Mouse (Mus musculus): ENCODE data around the gene Olfr1124. TPM values are rescaled to one million over a fixed set of nuclear protein-coding genes. Genes with fewer than 3 reads are reported as not detected.
"Not testable (repeated sequence)": the region's sequence is repeated elsewhere in the genome, so short reads cannot be mapped to it uniquely, and the experiment has no call there.

Gene Olfr1124
- not detected in 2 replicates for polyA plus RNA-seq (2011; ENCODE audit: insufficient read length, low read depth, missing spikeins)

DNA sequence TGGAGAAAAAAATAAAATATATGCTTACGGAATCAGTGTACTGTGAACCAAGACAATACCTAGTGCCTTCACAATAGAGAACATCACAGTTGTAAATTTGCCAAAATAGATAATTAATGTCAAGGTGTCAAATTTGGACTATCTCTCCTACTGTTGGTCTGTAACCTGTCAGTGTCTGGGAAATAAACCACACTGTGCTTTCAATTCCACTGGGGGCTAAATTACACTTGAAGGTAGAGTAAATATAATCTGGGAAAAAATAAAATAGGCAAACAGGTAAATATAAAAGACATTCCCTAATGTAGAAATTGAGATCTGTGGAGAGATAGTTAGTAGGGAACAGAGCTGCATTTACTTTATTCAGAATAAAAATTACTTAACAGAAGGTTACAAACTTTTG is at the start of gene Olfr1124:
TSS of gene Olfr1124 (plus strand) at position 301 of the 400 bp plus-strand sequence.
- TF ChIP-seq POLR2A (IDR thresholded peaks at IDR 0.05; ENCODE audit: low read depth, low read length) (no peak), CTCF (IDR thresholded peaks at IDR 0.05; ENCODE audit: borderline replicate concordance, insufficient read depth, low read length) (no peak)
- no peak within 1 kb of the TSS for H3K27ac ChIP-seq (ENCODE audit: insufficient read depth, low read length)

DNA sequence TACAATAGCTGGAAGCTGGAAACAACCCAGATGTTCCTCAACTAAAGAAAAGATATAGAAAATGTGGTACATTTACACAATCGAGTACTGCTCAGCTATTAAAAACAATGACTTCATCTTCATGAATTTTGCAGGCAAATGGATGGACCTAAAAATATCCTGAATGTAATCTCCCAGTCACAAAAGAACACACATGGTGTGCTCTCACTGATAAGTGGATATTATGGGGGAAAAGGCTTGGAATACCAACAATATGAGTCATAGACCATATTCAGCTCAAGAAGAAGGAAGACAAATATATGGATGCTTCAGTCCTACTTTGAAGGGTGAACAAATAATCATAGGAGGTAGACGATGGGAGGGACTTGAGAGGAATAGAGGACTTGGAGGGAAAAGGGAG is 46.1 kb upstream of the Olfr1124 start:
- H3K27ac ChIP-seq (ENCODE audit: insufficient read depth, low read length): no peak overlapping the region
- no peak for TF ChIP-seq POLR2A (IDR thresholded peaks at IDR 0.05; ENCODE audit: low read depth, low read length)
- no peak for TF ChIP-seq CTCF (IDR thresholded peaks at IDR 0.05; ENCODE audit: borderline replicate concordance, insufficient read depth, low read length)
- no peak overlapping the region for H3K4me3 ChIP-seq (ENCODE audit: insufficient read depth, low read length)
- no peaks in the 10 kb centered on the region for H3K4me1 ChIP-seq (ENCODE audit: control insufficient read depth, insufficient read depth, low read length)

More for the DNA sequence above, at the start of gene Olfr1124:
- Histone ChIP-seq H3K4me1 (ENCODE audit: control insufficient read depth, insufficient read depth, low read length) (no peaks in the 10 kb centered on the region), H3K4me3 (ENCODE audit: insufficient read depth, low read length) (no peak within 1 kb of the TSS)

DNA sequence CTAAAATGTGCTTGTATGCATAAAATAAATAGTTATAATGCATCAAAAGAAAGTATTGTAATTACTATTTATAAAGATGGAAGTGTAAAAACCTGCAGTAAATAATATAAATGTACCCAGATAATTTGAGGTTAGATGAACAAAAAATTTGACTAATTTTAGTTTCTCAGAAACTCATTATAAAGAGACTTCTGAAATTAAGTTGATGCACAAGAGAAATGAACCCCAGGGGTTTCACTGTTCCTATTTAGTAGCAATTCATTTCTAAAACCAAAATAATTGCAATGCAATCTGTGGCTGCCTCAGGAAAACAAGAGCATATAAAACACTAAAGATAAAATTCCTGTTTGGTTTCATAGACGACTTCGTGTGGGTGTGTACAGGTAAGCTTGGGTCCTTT is 44.5 kb upstream of the Olfr1124 start, which contains the start of gene Olfr1122:
TSS of gene Olfr1122 (plus strand) at position 301 of the 400 bp plus-strand sequence.
- Histone ChIP-seq H3K4me1 (ENCODE audit: control insufficient read depth, insufficient read depth, low read length) (no peaks in the 10 kb centered on the region), H3K27ac (ENCODE audit: insufficient read depth, low read length) (no peak within 1 kb of the TSS), H3K4me3 (ENCODE audit: insufficient read depth, low read length) (no peak within 1 kb of the TSS)
- TF ChIP-seq CTCF (IDR thresholded peaks at IDR 0.05; ENCODE audit: borderline replicate concordance, insufficient read depth, low read length): no peak
- no peak for TF ChIP-seq POLR2A (IDR thresholded peaks at IDR 0.05; ENCODE audit: low read depth, low read length)

DNA sequence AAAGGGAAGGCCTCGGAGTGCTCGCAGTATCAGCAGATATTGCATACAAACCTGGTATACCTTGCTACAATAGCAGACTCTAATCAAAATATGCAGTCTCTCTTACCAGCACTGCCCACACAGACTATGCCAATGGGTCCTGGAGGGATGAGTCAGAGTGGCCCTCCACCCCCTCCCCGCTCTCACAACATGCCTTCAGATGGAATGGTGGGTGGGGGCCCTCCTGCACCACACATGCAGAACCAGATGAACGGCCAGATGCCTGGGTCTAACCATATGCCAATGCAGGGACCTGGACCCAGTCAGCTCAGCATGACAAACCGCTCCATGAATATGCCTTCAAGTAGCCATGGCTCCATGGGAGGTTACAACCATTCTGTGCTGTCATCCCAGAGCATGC is 36.5 kb upstream of the Olfr1124 start:
- H3K4me3 ChIP-seq (ENCODE audit: insufficient read depth, low read length); H3K4me1 ChIP-seq (ENCODE audit: control insufficient read depth, insufficient read depth, low read length); H3K27ac ChIP-seq (ENCODE audit: insufficient read depth, low read length): not testable (repeated sequence)

DNA sequence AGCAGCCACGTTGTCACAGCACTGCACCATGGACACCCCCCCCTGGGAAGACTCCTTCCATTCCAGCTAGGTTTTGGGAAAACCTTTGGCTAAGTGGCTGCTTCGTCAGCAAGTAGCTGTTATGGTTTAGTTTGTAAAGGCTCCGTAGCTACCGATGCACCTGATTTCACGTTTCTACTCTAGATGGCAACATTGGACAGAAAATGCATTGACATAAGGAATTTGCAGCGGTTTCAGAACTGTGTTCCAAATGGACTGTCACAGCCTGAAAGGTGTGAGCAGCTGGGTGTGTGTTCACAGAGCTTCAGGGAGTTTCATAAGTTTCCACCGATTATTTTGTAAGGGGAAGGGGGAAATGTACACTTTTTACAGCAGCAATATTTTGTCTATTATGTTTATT is 35.4 kb upstream of the Olfr1124 start:
- not testable (repeated sequence) for H3K4me1 ChIP-seq (ENCODE audit: control insufficient read depth, insufficient read depth, low read length); H3K4me3 ChIP-seq (ENCODE audit: insufficient read depth, low read length)

DNA sequence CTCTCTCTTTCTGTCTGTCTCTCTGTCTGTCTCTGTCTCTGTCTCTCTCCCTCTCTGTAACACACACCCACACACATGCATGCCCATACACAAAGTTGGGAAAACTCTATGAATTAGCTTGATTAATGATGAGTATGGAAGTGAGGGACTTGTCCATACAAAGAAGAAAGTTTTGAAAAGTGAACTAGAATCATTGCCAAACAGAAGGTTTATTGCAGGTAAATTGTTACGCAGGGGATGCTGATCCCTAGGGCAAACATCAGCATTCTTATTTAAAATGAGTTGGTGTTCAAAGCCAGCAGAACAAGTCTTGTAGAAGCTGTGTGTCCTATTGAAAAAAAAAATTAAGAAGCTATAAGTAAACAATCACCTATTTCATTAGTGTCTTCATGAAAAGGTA is 13.7 kb upstream of the Olfr1124 start, which contains the start of gene Olfr1123:
TSS of gene Olfr1123 (plus strand) at position 301 of the 400 bp plus-strand sequence.
- H3K27ac ChIP-seq (ENCODE audit: insufficient read depth, low read length): no peak within 1 kb of the TSS
- no peaks in the 10 kb centered on the region for H3K4me1 ChIP-seq (ENCODE audit: control insufficient read depth, insufficient read depth, low read length)
- no peak for TF ChIP-seq POLR2A (IDR thresholded peaks at IDR 0.05; ENCODE audit: low read depth, low read length)
- TF ChIP-seq CTCF (IDR thresholded peaks at IDR 0.05; ENCODE audit: borderline replicate concordance, insufficient read depth, low read length): no peak
- H3K4me3 ChIP-seq (ENCODE audit: insufficient read depth, low read length): no peak within 1 kb of the TSS

More for the DNA sequence above, 35.4 kb upstream of the Olfr1124 start:
- H3K27ac ChIP-seq (ENCODE audit: insufficient read depth, low read length): not testable (repeated sequence)

DNA sequence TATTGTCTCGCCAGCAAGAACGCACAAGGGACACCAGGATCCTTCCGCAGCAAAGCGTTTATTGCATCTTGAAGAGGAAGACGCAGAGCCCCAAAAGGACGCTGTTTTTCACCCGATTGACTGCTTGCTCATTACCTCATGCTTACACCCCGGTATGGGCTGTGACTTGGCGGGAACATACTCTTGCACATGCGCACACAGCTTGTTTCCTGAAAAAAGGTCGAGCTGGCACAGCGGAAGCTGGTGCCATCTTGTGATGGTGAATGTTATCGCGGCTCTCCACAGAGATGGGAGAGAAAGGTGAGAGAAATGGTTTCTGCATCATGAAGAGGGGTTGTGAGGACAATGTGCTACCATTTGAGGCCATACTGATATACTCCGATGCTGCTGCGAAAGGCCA is 7.7 kb downstream of the Olfr1124 start:
- Histone ChIP-seq H3K27ac (ENCODE audit: insufficient read depth, low read length) (no peak overlapping the region), H3K4me3 (ENCODE audit: insufficient read depth, low read length) (no peak overlapping the region), H3K4me1 (ENCODE audit: control insufficient read depth, insufficient read depth, low read length) (no peaks in the 10 kb centered on the region)
- TF ChIP-seq CTCF (IDR thresholded peaks at IDR 0.05; ENCODE audit: borderline replicate concordance, insufficient read depth, low read length): no peak
- TF ChIP-seq POLR2A (IDR thresholded peaks at IDR 0.05; ENCODE audit: low read depth, low read length): no peak

DNA sequence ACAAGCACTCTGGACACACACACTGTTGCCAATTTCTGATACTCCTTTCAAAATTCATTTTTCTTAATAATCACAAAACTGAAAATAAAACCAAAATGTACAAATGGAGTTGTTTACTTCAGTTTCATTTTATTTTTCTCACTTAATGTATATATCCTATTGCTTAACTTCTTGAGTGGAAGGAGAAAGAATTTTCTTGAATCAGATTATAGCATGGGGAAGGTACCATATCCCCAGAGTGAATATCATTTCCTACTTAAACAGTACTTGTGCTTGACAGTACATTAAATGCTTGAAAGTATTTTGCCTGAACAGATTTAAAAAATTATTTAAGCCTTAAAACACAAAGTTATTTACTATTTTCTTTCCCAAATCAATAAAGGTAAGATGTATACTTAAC is 23.6 kb downstream of the Olfr1124 start, which contains the start of gene Olfr1126:
TSS of gene Olfr1126 (plus strand) at position 301 of the 400 bp plus-strand sequence.
- TF ChIP-seq POLR2A (IDR thresholded peaks at IDR 0.05; ENCODE audit: low read depth, low read length) (no peak), CTCF (IDR thresholded peaks at IDR 0.05; ENCODE audit: borderline replicate concordance, insufficient read depth, low read length) (no peak)
- no peak within 1 kb of the TSS for H3K27ac ChIP-seq (ENCODE audit: insufficient read depth, low read length)
- no peaks in the 10 kb centered on the region for H3K4me1 ChIP-seq (ENCODE audit: control insufficient read depth, insufficient read depth, low read length)
- H3K4me3 ChIP-seq (ENCODE audit: insufficient read depth, low read length): no peak within 1 kb of the TSS

DNA sequence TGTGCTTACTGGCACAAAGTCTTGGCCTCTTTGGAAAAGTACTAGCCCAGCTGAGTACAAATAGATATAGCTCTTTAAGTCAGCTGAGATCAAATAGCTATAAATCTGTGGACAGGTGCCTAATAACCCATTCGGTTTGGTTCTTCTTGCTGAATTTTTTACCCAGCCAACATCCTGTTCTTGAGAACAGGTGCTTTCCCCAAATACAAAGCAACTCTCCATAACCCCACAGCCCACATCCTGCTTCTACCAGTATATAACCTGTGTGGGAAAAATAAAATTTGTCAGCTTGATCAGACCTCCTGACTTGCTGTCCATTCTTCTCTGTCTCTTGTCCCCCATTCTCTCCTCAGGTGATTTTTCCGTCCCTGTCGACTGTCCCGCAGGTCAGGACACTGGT is 31.7 kb downstream of the Olfr1124 start:
- Histone ChIP-seq H3K4me1 (ENCODE audit: control insufficient read depth, insufficient read depth, low read length) (no peaks in the 10 kb centered on the region), H3K4me3 (ENCODE audit: insufficient read depth, low read length) (no peak overlapping the region), H3K27ac (ENCODE audit: insufficient read depth, low read length) (no peak overlapping the region)
- TF ChIP-seq CTCF (IDR thresholded peaks at IDR 0.05; ENCODE audit: borderline replicate concordance, insufficient read depth, low read length) (no peak), POLR2A (IDR thresholded peaks at IDR 0.05; ENCODE audit: low read depth, low read length) (no peak)

DNA sequence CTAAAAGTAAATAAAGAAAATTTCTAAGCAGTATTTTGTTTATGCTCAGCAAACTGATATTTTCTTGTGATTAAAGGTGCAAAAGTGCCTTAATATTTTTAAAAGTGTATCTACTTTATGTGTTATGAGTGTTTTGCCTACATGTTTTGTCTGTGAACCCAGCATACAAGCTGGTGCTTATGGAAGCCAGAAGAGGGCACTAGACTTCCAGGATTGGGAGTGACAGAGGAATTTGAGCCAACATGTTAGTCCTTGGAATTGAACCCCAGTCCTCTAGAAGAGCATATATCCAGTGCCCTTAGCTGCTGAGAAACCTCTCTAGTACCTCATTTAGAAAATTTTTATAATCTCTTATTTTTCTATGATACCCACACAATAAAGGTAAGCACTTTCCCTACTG is 50.1 kb downstream of the Olfr1124 start:
- no peak for TF ChIP-seq CTCF (IDR thresholded peaks at IDR 0.05; ENCODE audit: borderline replicate concordance, insufficient read depth, low read length)
- TF ChIP-seq POLR2A (IDR thresholded peaks at IDR 0.05; ENCODE audit: low read depth, low read length): no peak
- H3K27ac ChIP-seq (ENCODE audit: insufficient read depth, low read length): no peak overlapping the region
- H3K4me1 ChIP-seq (ENCODE audit: control insufficient read depth, insufficient read depth, low read length): no peaks in the 10 kb centered on the region
- H3K4me3 ChIP-seq (ENCODE audit: insufficient read depth, low read length): no peak overlapping the region

DNA sequence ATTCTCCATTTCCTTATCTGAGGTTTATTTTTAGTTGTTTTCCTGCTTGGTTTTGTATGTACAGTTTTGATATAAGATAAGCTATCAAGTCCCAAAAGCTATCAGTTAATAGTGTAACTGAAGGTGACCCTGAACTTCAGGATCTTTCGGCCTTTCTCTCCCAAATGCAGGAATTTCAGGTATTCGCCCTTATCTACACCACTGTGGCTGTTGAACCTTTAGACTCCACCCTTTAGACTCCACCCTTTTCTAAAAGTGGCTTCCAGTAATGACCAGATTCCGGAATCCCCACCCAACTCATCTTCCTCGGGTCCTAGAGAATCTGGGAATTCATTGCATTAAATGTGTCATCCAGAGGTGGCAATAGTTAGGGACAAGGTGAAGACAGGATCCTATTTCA is 51.1 kb downstream of the Olfr1124 start:
- TF ChIP-seq CTCF (IDR thresholded peaks at IDR 0.05; ENCODE audit: borderline replicate concordance, insufficient read depth, low read length) (no peak), POLR2A (IDR thresholded peaks at IDR 0.05; ENCODE audit: low read depth, low read length) (no peak)
- Histone ChIP-seq H3K4me3 (ENCODE audit: insufficient read depth, low read length) (no peak overlapping the region), H3K27ac (ENCODE audit: insufficient read depth, low read length) (no peak overlapping the region), H3K4me1 (ENCODE audit: control insufficient read depth, insufficient read depth, low read length) (no peaks in the 10 kb centered on the region)
